Mouse (Mus musculus) heart, adult 2 months (tissue): ENCODE measurements around the gene Gm49337. TPM values are rescaled to one million over a fixed set of nuclear protein-coding genes. Genes with fewer than 3 reads are reported as not detected.
A peak's percentile ranks its signal among the peaks of the same experiment; 100 is the strongest.
"Not testable (repeated sequence)": the region's sequence is repeated elsewhere in the genome, so short reads cannot be mapped to it uniquely, and the experiment has no call there.

Experiments used
- DNase-seq, 2 experiments: peaks; one replicate each; pipeline ENCODE4 v3.0.0; 2021
- H3K27ac ChIP-seq: fragments of 200-600 bp; 2 replicates; pipeline ENCODE4 v1.8.1; 2022
- H3K27me3 ChIP-seq: fragments of 200-500 bp; 2 replicates; pipeline ENCODE4 v1.6.1; 2012; ENCODE audit warnings: mild to moderate bottlenecking, low read length, inconsistent platforms, mixed read lengths; ENCODE audit not compliant: control insufficient read depth, insufficient read depth
- H3K36me3 ChIP-seq: fragments of 200-500 bp; 2 replicates; pipeline ENCODE4 v1.6.1; 2012; ENCODE audit warnings: low read length, inconsistent platforms; ENCODE audit not compliant: control insufficient read depth, insufficient read depth
- H3K4me1 ChIP-seq: fragments of 200-500 bp; 2 replicates; pipeline ENCODE4 v1.6.1; 2011; ENCODE audit warnings: low read length; ENCODE audit not compliant: control insufficient read depth, insufficient read depth
- H3K4me3 ChIP-seq: fragments of 200-600 bp; 2 replicates; pipeline ENCODE4 v1.8.1; 2022
- H3K79me2 ChIP-seq: fragments of 200-500 bp; replicated peaks from 2 replicates; pipeline ENCODE4 v1.6.1; 2012; ENCODE audit warnings: mild to moderate bottlenecking, inconsistent platforms, low read length, moderate library complexity, mixed read lengths; ENCODE audit not compliant: control insufficient read depth, insufficient read depth
- H3K9ac ChIP-seq: fragments of 200-500 bp; 2 replicates; pipeline ENCODE4 v1.6.1; 2012; ENCODE audit warnings: low read depth, mild to moderate bottlenecking, control low read depth, inconsistent platforms, low read length, mixed read lengths
- CTCF ChIP-seq: fragments of 200-600 bp; IDR thresholded peaks from 2 replicates; pipeline ENCODE4 v1.8.1; 2022; ENCODE audit warnings: antibody characterized with exemption, mild to moderate bottlenecking, moderate library complexity
- EP300 ChIP-seq: fragments of 200-500 bp; IDR thresholded peaks from 2 replicates; pipeline ENCODE4 v1.6.1; 2011; ENCODE audit warnings: low read depth, low read length, control low read depth; ENCODE audit not compliant: insufficient read depth
- POLR2A ChIP-seq: fragments of 200-500 bp; IDR thresholded peaks from 2 replicates; pipeline ENCODE4 v1.6.1; 2011; ENCODE audit warnings: mild to moderate bottlenecking, low read depth, low read length, control low read depth; ENCODE audit not compliant: insufficient read depth
- WGBS: fragments of 180-500 bp; shearing (Covaris S2); methylation state at CpG from one replicate; pipeline ENCODE4 v1.1.7; 2018; 5-methylcytosine and 5-hydroxymethylcytosine counted together
- intact Hi-C: fragments of 180-260 bp; cut with DNase I; formaldehyde crosslinking; loops from one replicate; pipeline ENCODE4 v1.15.1; 2025
- polyA plus RNA-seq: library from polyadenylated mRNA; depleted of rRNA; stranded (reverse); fragments of >200 nt; gene quantifications from 2 replicates; pipeline ENCODE4 v1.2.3, GENCODE M21; 2012
- total RNA-seq, 2 experiments: library from RNA; stranded (reverse); gene quantifications; 2 replicates each; pipeline ENCODE4 v1.2.3; 2021

Gene Gm49337
- total and polyA plus RNA-seq, 3 experiments, result 0.16 to 0.37 TPM; not detected in 1

DNA sequence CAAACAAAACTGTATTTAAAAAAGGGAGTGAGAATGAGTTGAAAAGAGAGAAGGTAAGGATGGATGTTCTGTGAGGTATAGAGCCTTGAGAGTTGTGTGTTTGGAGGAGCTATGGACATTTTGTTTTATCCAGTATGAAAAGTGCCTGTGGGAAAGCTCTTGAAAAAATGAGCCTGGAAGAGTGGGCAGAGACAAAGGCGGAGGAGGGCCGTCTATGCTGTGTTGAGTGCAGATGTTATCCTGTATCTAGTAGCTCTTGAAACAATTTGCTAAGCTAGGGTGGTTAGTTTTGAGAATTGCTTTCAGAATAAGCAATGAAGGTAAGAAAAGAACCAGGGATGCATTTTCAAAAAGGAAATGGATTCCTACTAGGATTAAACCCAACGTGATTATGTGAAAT, 70.2 kb downstream of the Gm49337 start:
- Histone ChIP-seq H3K4me3 (no peak overlapping the region), H3K27me3 (no peaks in the 10 kb centered on the region), H3K4me1 (no peaks in the 10 kb centered on the region), H3K9ac (no peak overlapping the region), H3K27ac (no peak overlapping the region), H3K36me3 (no peaks in the 10 kb centered on the region), H3K79me2 (no peaks in the 10 kb centered on the region)
- no peak for DNase-seq
- TF ChIP-seq EP300 (no peak), POLR2A (no peak), CTCF (no peak)
- intact Hi-C loops, result no loop called here
- 67% methylated on average over 3 of the region's 3 CpGs for WGBS

DNA sequence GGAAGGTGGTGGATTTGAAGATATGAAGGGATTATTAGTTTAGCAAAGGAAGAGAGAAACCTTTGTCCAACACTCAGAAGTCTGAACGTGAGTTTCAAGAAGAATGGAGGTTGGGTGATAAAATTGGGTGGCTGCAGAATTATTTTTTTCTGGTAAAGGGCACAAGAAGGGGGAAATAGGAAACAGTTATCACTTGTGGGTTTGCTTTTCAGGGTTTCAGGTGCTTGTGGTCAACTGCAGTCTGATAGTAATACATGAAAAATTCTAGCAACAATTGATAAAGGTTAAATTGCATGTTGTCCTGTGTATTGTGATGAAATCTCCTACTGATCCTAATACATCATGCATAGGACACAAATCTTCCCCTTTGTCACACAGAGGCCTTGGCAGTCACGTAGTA, 71.1 kb downstream of the Gm49337 start:
- no peaks in the 10 kb centered on the region for H3K4me1 ChIP-seq
- no peaks in the 10 kb centered on the region for H3K27me3 ChIP-seq
- H3K79me2 ChIP-seq, result no peaks in the 10 kb centered on the region
- TF ChIP-seq POLR2A (no peak), CTCF (no peak), EP300 (no peak)
- no peak overlapping the region for H3K4me3 ChIP-seq
- intact Hi-C loops, result loop anchor here (2.0 kb wide), 1 partner anchor 75 kb away; no protein-coding TSS in a partner anchor
- H3K27ac ChIP-seq, result no peak overlapping the region
- H3K9ac ChIP-seq, result no peak overlapping the region
- no peaks in the 10 kb centered on the region for H3K36me3 ChIP-seq
- WGBS, result 75% methylated on average over 2 of the region's 2 CpGs
- no peak for DNase-seq

- not testable (repeated sequence) for H3K4me1 ChIP-seq, H3K79me2 ChIP-seq, H3K27me3 ChIP-seq, H3K4me3 ChIP-seq, H3K9ac ChIP-seq, H3K36me3 ChIP-seq, H3K27ac ChIP-seq
- TF ChIP-seq CTCF, result peak; percentile 69
- WGBS, result 55% methylated on average over 3 of the region's 3 CpGs
- intact Hi-C loops, result loop anchor here (2.0 kb wide), 1 partner anchor 77 kb away; no protein-coding TSS in a partner anchor
- peak; percentile 16 to 40 for DNase-seq
Observed at GRCm38 (mm10) chr4:116245926-116246325, 72.7 kb downstream of the Gm49337 start.

GRCm38 (mm10) chr4:116249986-116250385, 76.8 kb downstream of the Gm49337 start:
- Histone ChIP-seq H3K36me3 (no peaks in the 10 kb centered on the region), H3K27ac (no peak overlapping the region), H3K4me3 (no peak overlapping the region), H3K27me3 (no peaks in the 10 kb centered on the region), H3K9ac (no peak overlapping the region), H3K4me1 (no peaks in the 10 kb centered on the region), H3K79me2 (no peaks in the 10 kb centered on the region)
- DNase-seq, result no peak
- TF ChIP-seq CTCF (no peak), POLR2A (no peak), EP300 (no peak)
- intact Hi-C loops, result no loop called here
- WGBS, result 89% methylated on average over 3 of the region's 3 CpGs

GRCm38 (mm10) chr4:116268220-116268619, 95.0 kb downstream of the Gm49337 start:
- Histone ChIP-seq H3K79me2 (no peaks in the 10 kb centered on the region), H3K9ac (no peak overlapping the region), H3K4me1 (no peaks in the 10 kb centered on the region), H3K27ac (no peak overlapping the region), H3K27me3 (no peaks in the 10 kb centered on the region), H3K4me3 (no peak overlapping the region), H3K36me3 (no peaks in the 10 kb centered on the region)
- no peak for DNase-seq
- WGBS, result 95% methylated on average over 6 of the region's 6 CpGs
- intact Hi-C loops, result no loop called here
- TF ChIP-seq CTCF (no peak), EP300 (no peak), POLR2A (no peak)

GRCm38 (mm10) chr4:116282211-116282610, 109.0 kb downstream of the Gm49337 start:
- H3K27ac ChIP-seq, result no peak overlapping the region
- H3K9ac ChIP-seq, result no peak overlapping the region
- DNase-seq, result no peak
- no peaks in the 10 kb centered on the region for H3K79me2 ChIP-seq
- H3K36me3 ChIP-seq, result no peaks in the 10 kb centered on the region; the same call in 1 of the 2 replicates
- WGBS, result 85% methylated on average over 2 of the region's 2 CpGs
- H3K27me3 ChIP-seq, result no peaks in the 10 kb centered on the region
- TF ChIP-seq CTCF (peak; percentile 64), EP300 (no peak), POLR2A (no peak)
- intact Hi-C loops, result loop anchor here (1.0 kb wide), 1 partner anchor 113 kb away; no protein-coding TSS in a partner anchor
- no peak overlapping the region for H3K4me3 ChIP-seq
- H3K4me1 ChIP-seq, result no peaks in the 10 kb centered on the region
